Mouse (Mus musculus): ENCODE measurements around the gene Zer1. TPM values are rescaled to one million over a fixed set of nuclear protein-coding genes. Genes with fewer than 3 reads are reported as not detected.
A peak's percentile ranks its signal among the peaks of the same experiment; 100 is the strongest.

Gene Zer1
- polyA plus RNA-seq, 1 experiment from 2014 or later: 2.6 TPM

DNA sequence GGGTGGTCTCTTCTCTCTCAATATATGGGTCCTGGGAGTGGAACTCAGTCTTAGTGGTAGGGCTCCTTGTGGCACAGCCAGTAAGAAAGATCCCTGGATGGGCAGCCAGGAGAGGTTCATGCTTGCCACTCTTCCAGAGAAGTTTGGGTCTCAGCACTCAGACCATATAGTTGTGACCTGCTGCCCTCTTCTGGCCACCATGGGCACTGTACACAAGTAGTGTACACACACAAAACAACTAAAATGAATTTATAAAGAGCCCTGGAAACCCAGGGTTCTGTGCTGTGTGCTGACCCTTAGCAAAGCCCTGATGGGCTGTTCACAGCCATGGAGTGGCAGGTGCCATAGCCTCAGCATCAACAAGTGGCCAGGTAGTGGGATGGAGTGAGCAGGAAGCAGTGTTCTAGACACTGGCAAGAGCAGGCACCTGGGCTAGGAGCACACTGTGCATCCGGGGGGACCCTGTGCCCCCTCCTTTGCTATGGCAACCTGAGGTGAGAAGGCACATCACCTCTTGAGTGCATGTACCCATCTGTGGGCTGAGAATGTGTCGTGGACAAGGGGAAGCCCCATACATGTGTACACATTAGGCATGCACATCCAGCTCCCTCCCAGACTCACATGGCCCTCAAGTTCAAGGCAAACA lies 28.4 kb downstream of the Zer1 start:
- 71% methylated on average over 2 of the region's 2 CpGs for WGBS
- TF ChIP-seq CTCF (IDR thresholded peaks at IDR 0.05; ENCODE audit: low read depth): peak; percentile 81
- Histone ChIP-seq H3K4me1 (replicated peaks; ENCODE audit: control insufficient read depth, insufficient read depth, low read length) (peaks cover 4% of the 10 kb centered on the region; the same call in 1 of the 2 replicates), H3K27me3 (replicated peaks; ENCODE audit: control insufficient read depth, insufficient read depth, low read length) (no peaks in the 10 kb centered on the region), H3K9ac (ENCODE audit: low read depth, low read length) (no peak overlapping the region), H3K27ac (ENCODE audit: low read depth, low read length) (no peak overlapping the region), H3K4me3 (ENCODE audit: low read depth, low read length) (no peak overlapping the region), H3K9me3 (ENCODE audit: control insufficient read depth) (no peaks in the 10 kb centered on the region), H3K36me3 (ENCODE audit: control insufficient read depth, insufficient read depth) (peaks cover 35% of the 10 kb centered on the region), H3K4me2 (replicated peaks; ENCODE audit: low read depth) (no peak overlapping the region)
- no peak for ATAC-seq

DNA sequence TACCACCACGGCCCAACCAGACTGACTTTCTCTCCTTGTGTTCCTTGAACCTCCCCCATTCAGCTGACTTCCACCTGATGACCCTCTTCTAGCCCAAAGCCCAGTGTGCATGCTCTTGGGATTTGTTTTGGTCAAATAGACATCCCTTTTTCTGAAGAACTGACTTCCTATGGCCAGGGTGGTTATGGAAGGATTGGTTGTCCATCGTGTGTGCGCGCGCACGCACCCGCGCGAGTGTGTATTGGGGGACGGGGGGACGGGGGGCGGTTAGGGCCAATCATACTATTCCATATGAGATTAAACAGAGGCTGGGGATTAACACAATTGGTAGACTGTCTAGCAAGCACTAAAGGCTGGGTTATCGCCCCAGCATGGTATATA lies 30.2 kb downstream of the Zer1 start:
- Histone ChIP-seq H3K9me3 (ENCODE audit: control insufficient read depth) (no peaks in the 10 kb centered on the region), H3K4me3 (ENCODE audit: low read depth, low read length) (peak overlapping the region; percentile 85), H3K27me3 (replicated peaks; ENCODE audit: control insufficient read depth, insufficient read depth, low read length) (no peaks in the 10 kb centered on the region), H3K4me1 (replicated peaks; ENCODE audit: control insufficient read depth, insufficient read depth, low read length) (peaks cover 4% of the 10 kb centered on the region; the same call in 1 of the 2 replicates), H3K36me3 (ENCODE audit: control insufficient read depth, insufficient read depth) (peaks cover 43% of the 10 kb centered on the region), H3K4me2 (replicated peaks; ENCODE audit: low read depth) (peak overlapping the region; percentile 88), H3K27ac (ENCODE audit: low read depth, low read length) (peak overlapping the region; percentile 60; the same call in 1 of the 2 replicates), H3K9ac (ENCODE audit: low read depth, low read length) (peak overlapping the region; percentile 45)
- WGBS: under 1% methylated on average over 13 of the region's 13 CpGs
- no peak for ATAC-seq
- TF ChIP-seq CTCF (IDR thresholded peaks at IDR 0.05; ENCODE audit: low read depth): no peak

DNA sequence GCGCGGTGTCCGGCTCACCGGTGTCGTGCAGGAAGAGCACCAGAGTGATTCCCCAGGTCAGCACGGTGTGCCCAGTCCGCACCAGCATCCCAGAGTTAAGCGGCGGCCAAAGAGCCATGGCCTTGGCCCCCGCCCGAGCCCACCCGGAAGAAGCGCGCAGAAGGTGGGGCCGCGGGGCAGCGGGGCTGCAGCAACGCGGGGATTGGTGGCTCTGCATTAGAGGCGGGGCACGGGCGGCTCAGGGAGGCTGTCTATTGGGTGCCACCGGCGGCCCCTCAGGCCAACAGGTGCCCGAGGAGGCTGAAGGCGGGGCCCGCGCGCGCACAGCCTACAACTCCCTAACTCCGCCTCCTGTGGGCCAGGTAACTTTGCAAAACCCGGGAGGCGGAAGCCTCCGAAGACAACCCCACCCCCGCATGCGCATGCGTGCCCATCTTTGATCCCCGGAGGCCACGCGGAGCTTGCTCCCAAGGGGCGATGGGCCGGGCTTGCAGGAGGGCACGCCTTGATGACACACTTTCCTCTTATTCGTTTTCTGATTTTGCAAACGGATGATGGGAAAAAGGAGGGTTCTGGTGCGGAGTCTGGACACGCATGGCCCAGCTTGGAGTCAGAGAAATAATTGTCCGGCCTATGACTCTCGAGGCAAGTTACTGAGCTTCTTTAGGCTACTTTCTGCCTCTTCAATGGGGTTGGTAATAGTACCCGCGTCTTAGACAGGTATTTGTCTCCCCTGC lies 30.7 kb downstream of the Zer1 start, which contains the start of gene Zdhhc12:
Zdhhc12 (minus strand) TSS at position 178 of the 737 bp plus-strand sequence.
- peaks cover 4% of the 10 kb centered on the region; the same call in 1 of the 2 replicates for H3K4me1 ChIP-seq (replicated peaks; ENCODE audit: control insufficient read depth, insufficient read depth, low read length)
- H3K27me3 ChIP-seq (replicated peaks; ENCODE audit: control insufficient read depth, insufficient read depth, low read length): no peaks in the 10 kb centered on the region
- peak within 1 kb of the TSS; percentile 85 for H3K4me3 ChIP-seq (ENCODE audit: low read depth, low read length)
- peak within 1 kb of the TSS; percentile 72 for H3K9ac ChIP-seq (ENCODE audit: low read depth, low read length)
- peak within 1 kb of the TSS; percentile 74 for H3K27ac ChIP-seq (ENCODE audit: low read depth, low read length)
- H3K9me3 ChIP-seq (ENCODE audit: control insufficient read depth): no peaks in the 10 kb centered on the region
- H3K36me3 ChIP-seq (ENCODE audit: control insufficient read depth, insufficient read depth): peaks cover 38% of the 10 kb centered on the region
- under 1% methylated on average over 51 of the region's 51 CpGs for WGBS
- H3K4me2 ChIP-seq (replicated peaks; ENCODE audit: low read depth): peak within 1 kb of the TSS; percentile 88
- TF ChIP-seq CTCF (IDR thresholded peaks at IDR 0.05; ENCODE audit: low read depth): no peak; the same call in 1 of the 2 replicates
- ATAC-seq: peak; percentile 98

DNA sequence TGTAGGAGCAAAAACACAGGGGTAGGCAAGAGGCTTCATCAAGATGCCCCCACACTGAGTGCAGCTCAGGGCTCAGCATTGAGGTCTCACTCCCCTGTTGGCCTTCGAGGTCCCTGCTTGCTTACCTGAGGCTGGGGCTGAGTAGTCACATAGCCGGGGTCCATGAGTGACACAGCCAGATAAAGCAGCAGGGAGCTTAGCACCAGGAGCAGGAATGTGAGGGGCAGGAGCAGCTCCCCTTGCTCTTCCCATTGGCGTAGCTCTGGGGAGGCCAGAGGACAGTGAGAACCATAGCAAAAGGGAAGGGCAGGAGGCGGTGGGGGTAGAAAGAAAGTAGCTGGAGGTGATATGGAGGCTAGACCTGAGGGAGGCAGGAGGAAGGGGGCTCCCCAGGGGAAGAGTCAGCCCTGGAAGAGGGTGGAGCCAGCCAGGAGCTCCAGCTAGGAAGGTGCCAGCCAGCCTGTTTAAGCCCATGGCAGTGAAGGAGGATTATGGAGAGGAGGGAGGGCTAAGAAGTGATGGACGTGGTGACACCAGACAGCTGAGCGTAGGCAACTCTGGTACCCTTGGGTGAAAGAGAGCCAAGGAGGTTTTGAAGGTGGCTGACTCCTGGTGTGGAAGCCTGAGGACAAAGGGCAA lies 32.0 kb downstream of the Zer1 start:
- ATAC-seq: no peak
- WGBS: 42% methylated on average over 6 of the region's 6 CpGs
- Histone ChIP-seq H3K36me3 (ENCODE audit: control insufficient read depth, insufficient read depth) (peaks cover 30% of the 10 kb centered on the region), H3K27ac (ENCODE audit: low read depth, low read length) (no peak overlapping the region), H3K9ac (ENCODE audit: low read depth, low read length) (peak overlapping the region; percentile 72; the same call in 1 of the 2 replicates), H3K27me3 (replicated peaks; ENCODE audit: control insufficient read depth, insufficient read depth, low read length) (no peaks in the 10 kb centered on the region), H3K9me3 (ENCODE audit: control insufficient read depth) (no peaks in the 10 kb centered on the region), H3K4me3 (ENCODE audit: low read depth, low read length) (peak overlapping the region; percentile 85), H3K4me2 (replicated peaks; ENCODE audit: low read depth) (peak overlapping the region; percentile 88), H3K4me1 (replicated peaks; ENCODE audit: control insufficient read depth, insufficient read depth, low read length) (peaks cover 4% of the 10 kb centered on the region; the same call in 1 of the 2 replicates)
- no peak for TF ChIP-seq CTCF (IDR thresholded peaks at IDR 0.05; ENCODE audit: low read depth)

DNA sequence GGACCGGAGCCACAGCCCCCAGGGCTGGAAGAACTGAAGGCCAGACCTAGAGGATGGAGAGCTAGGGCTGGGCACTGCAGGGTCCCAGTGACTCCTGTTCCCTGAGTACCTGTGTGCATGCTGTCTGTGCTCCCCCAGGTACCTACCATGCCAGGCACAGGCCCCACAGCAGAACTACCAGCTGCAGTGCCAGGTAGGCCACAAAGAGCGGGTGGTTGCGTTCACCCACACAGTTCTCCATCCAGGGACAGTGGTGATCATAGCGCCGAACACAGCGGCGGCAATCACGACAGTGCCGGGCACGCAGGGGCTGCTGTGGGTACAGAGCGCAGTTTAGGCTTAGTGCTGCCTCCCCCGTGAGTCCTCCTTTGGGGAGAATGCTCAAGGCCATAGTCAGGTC lies 32.9 kb downstream of the Zer1 start:
- TF ChIP-seq CTCF (IDR thresholded peaks at IDR 0.05; ENCODE audit: low read depth): no peak
- Histone ChIP-seq H3K9ac (ENCODE audit: low read depth, low read length) (no peak overlapping the region), H3K4me3 (ENCODE audit: low read depth, low read length) (no peak overlapping the region), H3K36me3 (ENCODE audit: control insufficient read depth, insufficient read depth) (peaks cover 29% of the 10 kb centered on the region), H3K4me1 (replicated peaks; ENCODE audit: control insufficient read depth, insufficient read depth, low read length) (peaks cover 4% of the 10 kb centered on the region; the same call in 1 of the 2 replicates), H3K27ac (ENCODE audit: low read depth, low read length) (no peak overlapping the region), H3K27me3 (replicated peaks; ENCODE audit: control insufficient read depth, insufficient read depth, low read length) (no peaks in the 10 kb centered on the region), H3K9me3 (ENCODE audit: control insufficient read depth) (no peaks in the 10 kb centered on the region), H3K4me2 (replicated peaks; ENCODE audit: low read depth) (no peak overlapping the region)
- ATAC-seq: no peak
- 94% methylated on average over 12 of the region's 12 CpGs for WGBS

DNA sequence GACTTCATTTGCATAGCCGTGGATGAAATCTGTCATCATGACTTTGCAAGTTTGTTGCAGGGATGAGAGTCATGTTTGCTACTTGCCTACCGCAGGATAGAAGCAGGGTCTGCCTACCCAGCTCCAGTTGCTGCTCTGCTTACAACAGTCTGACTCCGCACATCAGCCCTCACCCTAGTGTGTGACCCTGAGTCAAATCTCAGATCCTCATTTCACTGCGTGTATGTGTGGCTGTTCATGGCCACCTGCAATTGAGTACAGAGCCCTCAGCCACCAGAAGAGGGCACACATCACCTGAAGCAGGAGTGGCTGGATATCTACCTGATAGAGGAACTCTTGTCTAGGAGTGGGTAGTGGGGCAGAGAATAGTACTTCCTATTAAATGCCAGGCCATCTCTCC lies 37.1 kb downstream of the Zer1 start:
- peaks cover 28% of the 10 kb centered on the region for H3K36me3 ChIP-seq (ENCODE audit: control insufficient read depth, insufficient read depth)
- no peak for ATAC-seq
- H3K4me3 ChIP-seq (ENCODE audit: low read depth, low read length): no peak overlapping the region
- no peak overlapping the region for H3K27ac ChIP-seq (ENCODE audit: low read depth, low read length)
- no peak overlapping the region for H3K4me2 ChIP-seq (replicated peaks; ENCODE audit: low read depth)
- H3K9me3 ChIP-seq (ENCODE audit: control insufficient read depth): no peaks in the 10 kb centered on the region
- no peaks in the 10 kb centered on the region for H3K4me1 ChIP-seq (replicated peaks; ENCODE audit: control insufficient read depth, insufficient read depth, low read length)
- no peaks in the 10 kb centered on the region for H3K27me3 ChIP-seq (replicated peaks; ENCODE audit: control insufficient read depth, insufficient read depth, low read length)
- no peak overlapping the region for H3K9ac ChIP-seq (ENCODE audit: low read depth, low read length)
- peak; percentile 39; the same call in 1 of the 2 replicates for TF ChIP-seq CTCF (IDR thresholded peaks at IDR 0.05; ENCODE audit: low read depth)
- WGBS: 91% methylated on average over 4 of the region's 4 CpGs

All from intestine, postnatal 0 days (tissue).